Mouse (Mus musculus) ES-Bruce4 (cell line): ENCODE measurements around the gene Paqr3.

Experiments
- CTCF ChIP-seq: IDR thresholded peaks from one replicate; pipeline ENCODE4 v1.8.1; 2011; ENCODE audit warnings: low read depth, low read length
- POLR2A ChIP-seq: IDR thresholded peaks from one replicate; pipeline ENCODE4 v1.8.1; 2011; ENCODE audit warnings: low read length; ENCODE audit not compliant: insufficient read depth

DNA sequence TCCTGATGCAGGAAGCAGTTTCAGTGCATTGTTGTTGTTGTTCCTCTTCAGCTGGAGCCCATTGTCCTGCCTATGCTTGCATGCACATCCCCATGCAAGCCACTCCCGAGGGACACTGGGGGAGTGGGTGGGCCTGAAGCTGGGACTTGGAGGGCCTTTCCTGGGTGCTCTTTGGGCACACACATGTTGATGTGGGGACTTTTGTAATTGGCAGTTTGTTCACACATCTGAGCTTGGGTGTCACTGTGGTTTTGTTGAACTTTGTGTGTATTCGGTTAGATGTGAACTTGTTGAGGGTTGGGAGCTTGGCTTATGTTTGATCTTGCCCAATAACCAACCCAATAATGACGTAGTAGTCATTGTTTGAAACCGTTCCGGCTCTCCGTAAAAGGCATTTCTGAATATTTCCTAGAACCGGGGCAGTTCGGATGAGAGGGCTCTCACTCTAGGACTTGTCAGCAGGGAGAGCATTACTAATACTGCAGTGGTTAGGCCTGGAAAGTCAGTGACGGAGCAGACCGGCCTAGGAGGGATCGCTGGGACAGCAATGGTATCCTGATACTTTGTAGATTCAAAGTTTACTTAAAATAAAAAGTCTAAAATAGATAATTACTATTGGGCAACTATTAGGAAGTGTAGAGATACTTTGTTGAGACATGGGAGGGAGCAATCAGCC lies 35.8 kb downstream of the Paqr3 start:
- TF ChIP-seq CTCF (no peak), POLR2A (no peak)
